Mouse (Mus musculus): ENCODE measurements around the gene Trim28.
"Not testable (repeated sequence)": the region's sequence is repeated elsewhere in the genome, so short reads cannot be mapped to it uniquely, and the experiment has no call there.

Gene Trim28

DNA sequence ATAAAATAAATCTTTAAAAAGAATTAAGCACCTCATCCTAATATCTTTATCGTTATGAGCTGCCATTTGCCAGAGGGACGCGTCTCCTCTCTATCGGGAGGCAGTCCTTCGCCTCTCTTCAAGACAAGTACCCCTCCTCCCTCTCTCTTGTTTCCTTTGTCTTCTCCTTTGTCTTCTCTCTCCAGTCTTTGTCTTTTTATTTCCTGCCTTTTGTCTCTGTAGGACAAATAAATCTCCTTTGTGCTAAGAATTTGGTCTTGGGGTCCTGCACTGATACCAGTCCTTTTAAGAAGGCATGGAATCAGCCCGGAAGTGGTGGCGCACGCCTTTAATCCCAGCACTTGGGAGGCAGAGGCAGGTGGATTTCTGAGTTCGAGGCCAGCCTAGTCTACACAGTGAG lies 60.6 kb downstream of the Trim28 start:
- DNase-seq (ENCODE audit: low spot score in 2 of 2), result no peak

DNA sequence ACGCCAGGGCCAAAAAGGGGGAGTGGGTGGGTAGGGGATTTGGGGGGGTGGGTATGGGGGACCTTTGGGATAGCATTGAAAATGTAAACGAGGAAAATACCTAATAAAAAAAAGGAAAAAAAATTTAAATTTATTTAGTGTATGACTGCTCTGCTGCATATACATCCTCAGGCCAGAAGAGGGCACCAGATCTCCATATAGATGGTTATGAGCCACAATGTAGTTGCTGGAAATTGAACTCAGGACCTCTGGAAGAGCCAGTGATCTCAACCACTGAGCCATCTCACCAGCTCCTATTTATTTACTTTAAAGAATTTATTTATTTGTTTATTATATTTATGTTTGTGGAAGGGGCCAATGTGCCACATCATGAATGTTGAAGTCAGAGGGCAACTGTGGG lies 64.5 kb downstream of the Trim28 start:
- DNase-seq (ENCODE audit: low spot score in 2 of 2), result not testable (repeated sequence)

DNA sequence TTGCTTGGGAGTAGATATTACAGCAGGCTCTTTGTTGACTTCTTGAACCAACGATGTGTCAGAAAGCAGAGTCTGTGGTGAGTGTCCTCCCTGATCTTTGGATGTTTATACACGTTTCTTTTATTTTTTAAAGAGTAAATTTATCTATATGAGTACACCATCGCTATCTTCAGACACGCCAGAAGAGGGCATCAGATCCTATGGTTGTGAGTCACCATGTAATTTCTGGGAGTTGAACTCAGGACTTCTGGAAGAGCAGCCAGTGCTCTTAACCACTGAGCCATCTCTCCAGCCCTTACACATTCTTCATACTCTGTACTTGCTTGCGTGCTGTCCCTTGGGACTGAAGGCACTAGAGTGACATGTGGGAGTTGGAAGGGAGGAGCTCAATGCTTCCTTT lies 73.4 kb downstream of the Trim28 start:
- DNase-seq (ENCODE audit: low spot score in 2 of 2), result no peak
